Mouse (Mus musculus) T-helper 2 cell (primary cell): ENCODE data around the gene Tbc1d1.

Experiments used
- in situ Hi-C: fragments of 300-600 bp; cut with MboI, MseI; formaldehyde crosslinking; loops from one replicate; pipeline ENCODE4 v1.15.1; 2025; ENCODE audit warnings: high pct_unique_total_duplicates

Gene Tbc1d1

GRCm38 (mm10) chr5:64235250-64235649 lies 79.1 kb downstream of the Tbc1d1 start:
- in situ Hi-C loops = no loop called here

GRCm38 (mm10) chr5:64236561-64236960 lies 80.5 kb downstream of the Tbc1d1 start:
- in situ Hi-C loops = no loop called here

GRCm38 (mm10) chr5:64237263-64237662 lies 81.2 kb downstream of the Tbc1d1 start:
- in situ Hi-C loops = no loop called here

GRCm38 (mm10) chr5:64237693-64238092 lies 81.6 kb downstream of the Tbc1d1 start:
- in situ Hi-C loops = no loop called here

GRCm38 (mm10) chr5:64238894-64239652 lies 83.0 kb downstream of the Tbc1d1 start:
- in situ Hi-C loops = no loop called here

GRCm38 (mm10) chr5:64240941-64241682 lies 85.0 kb downstream of the Tbc1d1 start:
- in situ Hi-C loops = no loop called here

- in situ Hi-C loops = no loop called here
These were observed 85.8 kb downstream of the Tbc1d1 start for GRCm38 (mm10) chr5:64241867-64242266.

- in situ Hi-C loops = no loop called here
These were observed 86.8 kb downstream of the Tbc1d1 start for GRCm38 (mm10) chr5:64242795-64243455.

GRCm38 (mm10) chr5:64243666-64244065 lies 87.6 kb downstream of the Tbc1d1 start:
- in situ Hi-C loops = no loop called here

- in situ Hi-C loops = no loop called here
These were observed 88.2 kb downstream of the Tbc1d1 start for GRCm38 (mm10) chr5:64244283-64244682.

GRCm38 (mm10) chr5:64244745-64245144 lies 88.6 kb downstream of the Tbc1d1 start:
- in situ Hi-C loops = no loop called here

GRCm38 (mm10) chr5:64251435-64251834 lies 95.3 kb downstream of the Tbc1d1 start:
- in situ Hi-C loops = no loop called here

GRCm38 (mm10) chr5:64254278-64254677 lies 98.2 kb downstream of the Tbc1d1 start:
- in situ Hi-C loops = no loop called here

- in situ Hi-C loops = loop anchor here (5.0 kb wide), 1 partner anchor 48 kb away; no protein-coding TSS in a partner anchor
These were observed 98.9 kb downstream of the Tbc1d1 start for GRCm38 (mm10) chr5:64254988-64255387.

GRCm38 (mm10) chr5:64263348-64263747 lies 107.2 kb downstream of the Tbc1d1 start:
- in situ Hi-C loops = loop anchor here (10.0 kb wide), 2 partner anchors 359 to 1781 kb away; no protein-coding TSS in a partner anchor

- in situ Hi-C loops = loop anchor here (10.0 kb wide), 2 partner anchors 359 to 1781 kb away; no protein-coding TSS in a partner anchor
These were observed 107.9 kb downstream of the Tbc1d1 start for GRCm38 (mm10) chr5:64263898-64264478.

- in situ Hi-C loops = loop anchor here (10.0 kb wide), 2 partner anchors 360 to 1780 kb away; no protein-coding TSS in a partner anchor
These were observed 109.0 kb downstream of the Tbc1d1 start for GRCm38 (mm10) chr5:64265145-64265544.

- in situ Hi-C loops = loop anchor here (10.0 kb wide), 2 partner anchors 361 to 1779 kb away; no protein-coding TSS in a partner anchor
These were observed 109.8 kb downstream of the Tbc1d1 start for GRCm38 (mm10) chr5:64265906-64266305.

- in situ Hi-C loops = loop anchor here (10.0 kb wide), 2 partner anchors 362 to 1778 kb away; no protein-coding TSS in a partner anchor
These were observed 110.4 kb downstream of the Tbc1d1 start for GRCm38 (mm10) chr5:64266534-64266933.

GRCm38 (mm10) chr5:64267279-64267678 lies 111.2 kb downstream of the Tbc1d1 start:
- in situ Hi-C loops = loop anchor here (10.0 kb wide), 2 partner anchors 362 to 1778 kb away; no protein-coding TSS in a partner anchor

- in situ Hi-C loops = loop anchor here (10.0 kb wide), 2 partner anchors 365 to 1775 kb away; no protein-coding TSS in a partner anchor
These were observed 113.6 kb downstream of the Tbc1d1 start for GRCm38 (mm10) chr5:64269669-64270068.
